Mouse (Mus musculus) cerebellum, adult 2 months (tissue): ENCODE data around the gene Tmprss9.
A peak's percentile ranks its signal among the peaks of the same experiment; 100 is the strongest.

ENCODE experiments used
- CTCF ChIP-seq: fragments of 200-500 bp; IDR thresholded peaks from 2 replicates; pipeline ENCODE4 v1.5.1; 2011; ENCODE audit warnings: low read depth, mild to moderate bottlenecking, control low read depth, low read length, moderate library complexity, borderline replicate concordance; ENCODE audit not compliant: insufficient read depth
- POLR2A ChIP-seq: fragments of 200-500 bp; IDR thresholded peaks from 2 replicates; pipeline ENCODE4 v1.6.1; 2011; ENCODE audit warnings: low read length, control low read depth, borderline replicate concordance; ENCODE audit not compliant: insufficient read depth

GRCm38 (mm10) chr10:80876028-80876427, 4.4 kb downstream of the Tmprss9 start:
- TF ChIP-seq CTCF = peak; percentile 88
- no peak for TF ChIP-seq POLR2A
